Mouse (Mus musculus): ENCODE data around the gene Sele.
"Not testable (repeated sequence)": the region's sequence is repeated elsewhere in the genome, so short reads cannot be mapped to it uniquely, and the experiment has no call there.

Gene Sele

GRCm38 (mm10) chr1:164047934-164048333 lies at the start of gene Sele:
Gene Sele, plus strand, starts transcription at chr1:164048234.
- DNase-seq = no peak

- DNase-seq = no peak
Observed at GRCm38 (mm10) chr1:164001831-164002452, 46.1 kb upstream of the Sele start.

DNA sequence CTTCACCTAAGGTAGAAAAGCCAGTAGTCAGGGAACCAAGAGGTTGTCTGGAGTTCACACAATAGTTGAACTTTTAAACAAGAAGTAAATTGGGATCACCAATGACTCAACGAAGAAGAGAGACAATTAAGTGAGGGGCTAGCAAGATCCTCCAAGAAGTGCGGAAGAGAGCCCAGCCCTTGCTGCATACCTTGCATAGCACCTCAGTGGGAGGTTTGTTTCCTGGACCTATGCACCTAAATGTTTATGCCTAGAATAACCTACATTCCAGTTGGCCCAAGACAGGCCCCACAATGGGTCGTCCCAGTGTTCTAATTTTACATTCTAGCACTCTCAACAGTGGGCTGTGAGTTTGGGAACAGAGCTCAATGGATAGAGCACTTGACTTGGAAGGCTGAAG lies 43.7 kb upstream of the Sele start:
- no peak for DNase-seq

DNA sequence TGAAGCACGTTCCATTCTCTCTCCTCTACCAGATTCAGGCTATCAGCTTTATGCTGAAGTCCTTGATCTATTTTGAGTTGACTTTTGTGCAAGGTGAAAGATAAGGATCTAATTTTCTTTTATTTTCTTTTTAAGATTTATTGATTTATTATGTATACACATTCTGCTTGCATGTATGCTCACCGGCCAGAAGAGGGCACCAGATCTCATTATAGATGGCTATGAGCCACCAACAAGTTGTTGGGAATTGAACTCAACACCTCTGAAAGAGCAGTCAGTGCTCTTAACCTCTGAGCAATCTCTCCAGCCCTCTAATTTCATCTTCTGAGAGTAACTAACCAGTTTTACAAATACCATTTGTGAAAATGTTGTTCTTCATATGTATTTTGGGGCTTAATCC lies 38.8 kb upstream of the Sele start:
- peak; percentile 11 for DNase-seq

GRCm38 (mm10) chr1:164014616-164015015 lies 33.4 kb upstream of the Sele start:
- DNase-seq = no peak

GRCm38 (mm10) chr1:164018221-164018896 lies 29.7 kb upstream of the Sele start:
- no peak for DNase-seq

DNA sequence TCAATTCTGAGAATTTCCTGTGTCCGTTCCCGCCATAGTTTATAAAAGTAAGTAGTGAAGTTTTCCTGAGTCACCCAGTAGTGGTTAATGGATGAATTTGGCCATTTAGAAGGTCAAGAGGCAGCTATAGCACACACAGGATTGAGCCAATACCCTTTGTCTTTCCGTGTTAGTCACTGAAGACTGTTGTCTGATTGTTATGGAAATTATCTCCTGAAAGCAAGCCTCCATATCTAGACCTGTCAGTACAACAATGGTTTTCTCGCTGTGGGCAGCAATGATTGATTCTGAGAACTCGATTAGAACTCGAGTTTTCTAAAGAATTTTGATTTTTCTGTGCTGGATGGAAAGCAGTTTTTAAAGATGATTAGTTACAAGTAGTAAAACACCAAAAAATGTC lies 28.2 kb upstream of the Sele start:
- DNase-seq = no peak

- not testable (repeated sequence) for DNase-seq
Observed at GRCm38 (mm10) chr1:164020746-164021145, 27.3 kb upstream of the Sele start.

GRCm38 (mm10) chr1:164022106-164022505 lies 25.9 kb upstream of the Sele start:
- not testable (repeated sequence) for DNase-seq

- DNase-seq = no peak
Observed at GRCm38 (mm10) chr1:164025685-164026084, 22.3 kb upstream of the Sele start.

GRCm38 (mm10) chr1:164027416-164027815 lies 20.6 kb upstream of the Sele start:
- DNase-seq = no peak

GRCm38 (mm10) chr1:164040385-164041135 lies 7.5 kb upstream of the Sele start:
- DNase-seq = no peak

DNA sequence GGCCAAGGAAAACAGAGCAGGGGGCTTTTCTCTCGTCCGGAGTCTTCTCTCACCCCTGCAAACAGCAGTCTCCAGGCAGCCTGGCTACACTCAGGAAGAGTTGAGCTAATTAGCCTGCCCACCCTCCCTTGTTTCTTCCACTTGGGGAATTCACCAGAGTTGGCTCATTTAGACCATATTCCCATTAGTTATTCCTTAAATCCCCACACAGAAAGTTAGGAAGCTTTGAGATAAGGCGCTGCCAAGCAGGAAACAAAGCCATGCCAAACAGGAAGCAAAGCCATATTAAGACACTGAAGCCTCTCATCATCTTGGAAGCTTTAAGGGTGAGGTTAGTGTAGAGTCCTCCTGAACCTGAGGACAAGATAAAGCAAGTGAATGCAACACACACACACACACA lies 4.5 kb upstream of the Sele start:
- DNase-seq = peak; percentile 65

- DNase-seq = no peak
Observed at GRCm38 (mm10) chr1:164053561-164053960, 5.5 kb downstream of the Sele start.

DNA sequence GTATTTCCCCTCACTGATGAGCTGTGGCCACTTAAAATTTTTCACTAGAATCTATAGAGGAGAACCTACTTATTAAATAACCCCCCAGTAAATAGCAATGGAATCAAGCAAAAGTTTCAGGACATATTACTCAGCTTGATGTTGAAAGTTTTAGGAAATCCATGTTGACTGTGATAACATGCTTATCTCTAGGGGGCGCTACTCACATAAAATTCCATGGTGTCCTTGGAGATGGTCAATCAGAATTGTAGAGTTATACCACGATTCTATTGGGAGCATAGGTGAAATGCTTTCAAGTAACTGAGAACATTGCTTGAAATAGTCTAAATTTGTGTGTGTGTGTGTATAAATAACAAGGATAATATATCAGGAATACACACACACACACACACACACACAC lies 6.8 kb downstream of the Sele start:
- no peak for DNase-seq

DNA sequence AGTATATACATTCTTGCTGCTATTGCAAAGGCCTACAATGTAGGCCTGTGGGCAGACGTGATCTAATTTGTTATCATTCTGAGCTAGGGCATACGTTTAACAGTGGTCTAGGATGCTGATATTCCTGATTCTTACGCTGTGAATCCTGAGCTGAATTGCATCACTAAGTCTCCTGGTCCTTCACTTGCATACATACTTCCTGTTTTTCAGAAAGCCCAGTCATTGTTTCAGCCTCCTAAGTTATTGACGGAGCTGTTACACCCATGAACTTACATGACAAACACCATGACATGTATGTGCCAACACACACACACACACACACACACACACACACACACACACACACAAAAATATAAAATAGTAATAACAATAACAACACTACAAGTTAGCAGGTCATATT lies 12.0 kb downstream of the Sele start:
- no peak for DNase-seq

- DNase-seq = peak; percentile 31
Observed at GRCm38 (mm10) chr1:164061278-164061677, 13.2 kb downstream of the Sele start.

DNA sequence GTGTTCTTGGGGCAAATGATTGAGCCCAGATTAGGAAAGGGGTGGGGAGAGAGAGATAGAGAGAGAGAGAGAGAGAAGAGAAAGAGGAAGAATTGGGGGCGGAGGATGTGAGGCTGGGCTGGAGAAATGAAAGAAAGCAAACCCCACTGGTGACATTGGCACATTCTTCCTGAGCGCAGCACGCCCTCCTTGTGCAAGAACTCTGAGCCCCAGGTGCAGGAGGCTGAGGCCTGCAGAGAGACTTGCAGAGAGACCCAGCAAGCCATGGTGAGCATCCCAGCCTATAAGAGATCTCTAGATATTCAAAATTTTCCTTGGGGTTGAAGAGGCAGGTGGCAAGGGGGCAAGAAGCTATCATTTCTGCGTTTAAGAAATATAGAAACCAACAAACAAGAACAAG lies 13.9 kb downstream of the Sele start, which contains the start of gene Sell:
Gene Sell (plus strand): TSS at position 58 of the 400 bp plus-strand sequence.
- DNase-seq = no peak

- DNase-seq = no peak
Observed at GRCm38 (mm10) chr1:164062856-164063255, 14.8 kb downstream of the Sele start.

GRCm38 (mm10) chr1:164063745-164064144 lies 15.7 kb downstream of the Sele start:
- no peak for DNase-seq

DNA sequence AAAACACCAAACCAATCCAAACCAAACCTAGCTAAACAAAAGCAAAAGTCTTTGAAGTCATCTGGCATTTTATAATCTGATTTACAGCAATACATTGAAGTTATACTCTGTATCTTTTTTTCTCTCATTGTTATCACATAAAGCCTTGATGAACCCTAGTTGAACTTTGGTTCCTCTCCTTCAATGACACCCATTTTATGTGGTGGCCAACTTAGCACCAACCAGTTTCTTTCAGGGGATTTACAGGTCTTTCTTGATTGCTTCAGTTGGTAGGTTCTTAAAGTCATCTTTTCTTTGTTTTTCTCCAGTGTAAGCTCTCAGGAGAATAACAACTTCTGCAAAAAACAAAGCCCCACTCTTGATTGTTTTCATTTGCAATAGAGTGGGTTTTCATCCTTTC lies 21.2 kb downstream of the Sele start:
- no peak for DNase-seq

- DNase-seq = no peak
Observed at GRCm38 (mm10) chr1:164070461-164070860, 22.4 kb downstream of the Sele start.

- DNase-seq = no peak
Observed at GRCm38 (mm10) chr1:164071111-164071510, 23.1 kb downstream of the Sele start.

DNA sequence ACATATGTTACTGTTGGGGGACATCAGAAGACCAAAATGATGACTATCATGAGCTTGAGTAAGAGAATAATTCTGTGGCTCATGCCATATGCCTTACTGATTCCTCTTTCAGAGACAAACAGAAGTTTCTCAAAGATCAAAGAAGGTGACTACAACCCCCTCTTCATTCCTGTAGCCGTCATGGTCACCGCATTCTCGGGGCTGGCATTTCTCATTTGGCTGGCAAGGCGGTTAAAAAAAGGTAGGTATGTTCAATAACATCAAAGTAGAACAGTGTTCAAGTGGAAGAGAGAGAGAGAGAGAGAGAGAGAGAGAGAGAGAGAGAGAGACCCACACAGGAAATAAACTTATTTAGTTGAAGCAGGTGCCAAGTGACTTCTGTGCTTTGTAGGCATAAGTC lies 24.0 kb downstream of the Sele start:
- DNase-seq = no peak

Data from kidney, postnatal 14 days (tissue).